15 mouse cellular contexts compared by ENCODE assay signal in genomic region chr12:77595821-77596220, GRCm38 (mm10).
DNase-seq lines count a peak whose midpoint lies in the region; ATAC-seq and TF ChIP-seq lines count a peak whose summit lies in the region.
"Had no signal": no experiment of that assay in that cellular context is flagged by ENCODE, and none has a peak within 500 bp of the region (broad histone marks: within the 10 kb centered on the region; RNA-seq: fewer than 3 reads in every experiment).

No protein-coding gene starts in this region.

- peaks cover 22% of the 10 kb centered on the region for H3K4me1 ChIP-seq in hindbrain, postnatal 0 days (ENCODE audit: insufficient read depth, low read length)
- peaks cover 12% of the 10 kb centered on the region; the same call in 1 of the 2 replicates for H3K4me1 ChIP-seq in hindbrain, embryonic 12.5 days

- WGBS in hindbrain, postnatal 0 days: 62% methylated on average over 5 of the region's 5 CpGs
- WGBS in hindbrain, embryonic 12.5 days: 77% methylated on average over 5 of the region's 5 CpGs

- H3K27me3 ChIP-seq in hindbrain, postnatal 0 days (ENCODE audit: insufficient read depth, low read length): no peaks in the 10 kb centered on the region
- H3K27me3 ChIP-seq in hindbrain, embryonic 12.5 days: no peaks in the 10 kb centered on the region
- H3K27me3 ChIP-seq: embryonic facial prominence, embryonic 12.5 days; forebrain, embryonic 15.5 days; heart, embryonic 12.5 days had no signal

- peak; percentile 44 to 45 for DNase-seq in cerebellum, adult 18-20 months
- DNase-seq in cerebellum, adult 11 months: no peak
- DNase-seq in hindbrain, postnatal 0 days (ENCODE audit: low spot score): no peak
- peak; percentile 35 for DNase-seq in cerebellum, adult 8-10 months
- DNase-seq in cerebellum, postnatal 14 days: peak; percentile 49 to 80
- no peak for DNase-seq in adrenal gland, postnatal 36 days
- no peak for DNase-seq in right cerebral cortex, postnatal 36 days (ENCODE audit: low spot score in 2 of 2)
- DNase-seq: gastrocnemius, postnatal 36 days; heart, adult 11 months; kidney, adult 8-10 months had no signal

- no peaks in the 10 kb centered on the region for H3K36me3 ChIP-seq in hindbrain, postnatal 0 days (ENCODE audit: insufficient read depth, low read length)
- no peaks in the 10 kb centered on the region for H3K36me3 ChIP-seq in hindbrain, embryonic 12.5 days
- H3K36me3 ChIP-seq: embryonic facial prominence, embryonic 12.5 days; forebrain, embryonic 15.5 days; heart, embryonic 12.5 days had no signal

- no peak overlapping the region for H3K4me2 ChIP-seq in hindbrain, postnatal 0 days (ENCODE audit: low read depth, low read length)
- no peak overlapping the region for H3K4me2 ChIP-seq in hindbrain, embryonic 12.5 days (replicated peaks)
- H3K4me2 ChIP-seq: embryonic facial prominence, embryonic 12.5 days; forebrain, embryonic 15.5 days; heart, embryonic 12.5 days had no signal

- no peaks in the 10 kb centered on the region for H3K9me3 ChIP-seq in hindbrain, postnatal 0 days (ENCODE audit: low read length)
- no peaks in the 10 kb centered on the region for H3K9me3 ChIP-seq in hindbrain, embryonic 12.5 days (replicated peaks)
- H3K9me3 ChIP-seq: embryonic facial prominence, embryonic 12.5 days; forebrain, embryonic 15.5 days; heart, embryonic 12.5 days had no signal

- peak overlapping the region; percentile 51; the same call in 1 of the 2 replicates for H3K27ac ChIP-seq in hindbrain, postnatal 0 days
- H3K27ac ChIP-seq in hindbrain, embryonic 12.5 days: no peak overlapping the region
- H3K27ac ChIP-seq: embryonic facial prominence, embryonic 12.5 days; forebrain, embryonic 15.5 days had no signal

- H3K9ac ChIP-seq in hindbrain, postnatal 0 days (replicated peaks; ENCODE audit: low read length): no peak overlapping the region
- no peak overlapping the region for H3K9ac ChIP-seq in hindbrain, embryonic 12.5 days
- H3K9ac ChIP-seq: embryonic facial prominence, embryonic 12.5 days; forebrain, embryonic 15.5 days; heart, embryonic 12.5 days had no signal

- TF ChIP-seq CTCF in hindbrain, postnatal 0 days (IDR thresholded peaks at IDR 0.05; ENCODE audit: low read depth): no peak

- ATAC-seq in hindbrain, postnatal 0 days: no peak
- ATAC-seq in hindbrain, embryonic 12.5 days (ENCODE audit: low FRiP score): no peak
- ATAC-seq: forebrain, embryonic 15.5 days; intestine, embryonic 16.5 days had no signal

- H3K4me3 ChIP-seq in hindbrain, postnatal 0 days (ENCODE audit: low read length): no peak overlapping the region
- H3K4me3 ChIP-seq in hindbrain, embryonic 12.5 days: no peak overlapping the region
- H3K4me3 ChIP-seq: embryonic facial prominence, embryonic 12.5 days; forebrain, embryonic 15.5 days; heart, embryonic 12.5 days had no signal

Comparison
In these comparisons a context has a peak if more than half of its experiments do, and no peak if none do; other contexts are left out.
1. DNase-seq: peak in cerebellum, adult 18-20 months (2 of 2), cerebellum, adult 8-10 months (single experiment) and cerebellum, postnatal 14 days (2 of 2); none in cerebellum, adult 11 months (single experiment), hindbrain, postnatal 0 days (single experiment), adrenal gland, postnatal 36 days (0 of 2) and right cerebral cortex, postnatal 36 days (0 of 2).